Mouse (Mus musculus) urinary bladder, postnatal 14 days (tissue): ENCODE data around the gene Iqschfp.

Experiments used
- DNase-seq: peaks from one replicate; pipeline ENCODE4 v3.0.0; 2021; ENCODE audit warnings: low spot score

The Iqschfp gene

GRCm38 (mm10) chr3:67892026-67892705 is at the start of gene Iqschfp, which contains the start of gene Iqcj:
Iqschfp (plus strand) TSS chr3:67892232.
Iqcj (plus strand) TSS chr3:67892220.
- no peak for DNase-seq

GRCm38 (mm10) chr3:67852397-67852796 is 39.6 kb upstream of the Iqschfp start:
- no peak for DNase-seq

GRCm38 (mm10) chr3:67861524-67861923 is 30.5 kb upstream of the Iqschfp start:
- no peak for DNase-seq

- DNase-seq: no peak
These were observed 24.5 kb upstream of the Iqschfp start for GRCm38 (mm10) chr3:67867420-67868065.

GRCm38 (mm10) chr3:67869424-67869823 is 22.6 kb upstream of the Iqschfp start:
- DNase-seq: no peak

- DNase-seq: no peak
These were observed 14.8 kb upstream of the Iqschfp start for GRCm38 (mm10) chr3:67877253-67877652.

- no peak for DNase-seq
These were observed 7.7 kb upstream of the Iqschfp start for GRCm38 (mm10) chr3:67884335-67884734.

GRCm38 (mm10) chr3:67886176-67886575 is 5.9 kb upstream of the Iqschfp start:
- DNase-seq: no peak

GRCm38 (mm10) chr3:67887251-67887650 is 4.8 kb upstream of the Iqschfp start:
- DNase-seq: no peak

- DNase-seq: no peak
These were observed 736 bp downstream of the Iqschfp start for GRCm38 (mm10) chr3:67892768-67893167.

GRCm38 (mm10) chr3:67902517-67902916 is 10.5 kb downstream of the Iqschfp start:
- no peak for DNase-seq

- DNase-seq: no peak
These were observed 16.6 kb downstream of the Iqschfp start for GRCm38 (mm10) chr3:67908586-67908985.

GRCm38 (mm10) chr3:67918098-67918497 is 26.1 kb downstream of the Iqschfp start:
- no peak for DNase-seq

- no peak for DNase-seq
These were observed 26.7 kb downstream of the Iqschfp start for GRCm38 (mm10) chr3:67918634-67919259.

GRCm38 (mm10) chr3:67923095-67923494 is 31.1 kb downstream of the Iqschfp start:
- DNase-seq: no peak

GRCm38 (mm10) chr3:67925453-67925852 is 33.4 kb downstream of the Iqschfp start:
- DNase-seq: no peak

GRCm38 (mm10) chr3:67930424-67931133 is 38.5 kb downstream of the Iqschfp start:
- no peak for DNase-seq

GRCm38 (mm10) chr3:67931181-67931580 is 39.1 kb downstream of the Iqschfp start:
- DNase-seq: no peak

- DNase-seq: no peak
These were observed 39.9 kb downstream of the Iqschfp start for GRCm38 (mm10) chr3:67931914-67932313.

GRCm38 (mm10) chr3:67935829-67936228 is 43.8 kb downstream of the Iqschfp start:
- no peak for DNase-seq

- DNase-seq: no peak
These were observed 55.0 kb downstream of the Iqschfp start for GRCm38 (mm10) chr3:67947000-67947399.

- DNase-seq: no peak
These were observed 60.5 kb downstream of the Iqschfp start for GRCm38 (mm10) chr3:67952517-67952940.
